Mouse (Mus musculus): ENCODE measurements at regions not wholly inside any gene's neighbourhood (a gene's known extent, or its start where the extent isn't known, plus 50 kb on each side); places are given as distances from the start of the nearest gene placed in this dataset.

DNA sequence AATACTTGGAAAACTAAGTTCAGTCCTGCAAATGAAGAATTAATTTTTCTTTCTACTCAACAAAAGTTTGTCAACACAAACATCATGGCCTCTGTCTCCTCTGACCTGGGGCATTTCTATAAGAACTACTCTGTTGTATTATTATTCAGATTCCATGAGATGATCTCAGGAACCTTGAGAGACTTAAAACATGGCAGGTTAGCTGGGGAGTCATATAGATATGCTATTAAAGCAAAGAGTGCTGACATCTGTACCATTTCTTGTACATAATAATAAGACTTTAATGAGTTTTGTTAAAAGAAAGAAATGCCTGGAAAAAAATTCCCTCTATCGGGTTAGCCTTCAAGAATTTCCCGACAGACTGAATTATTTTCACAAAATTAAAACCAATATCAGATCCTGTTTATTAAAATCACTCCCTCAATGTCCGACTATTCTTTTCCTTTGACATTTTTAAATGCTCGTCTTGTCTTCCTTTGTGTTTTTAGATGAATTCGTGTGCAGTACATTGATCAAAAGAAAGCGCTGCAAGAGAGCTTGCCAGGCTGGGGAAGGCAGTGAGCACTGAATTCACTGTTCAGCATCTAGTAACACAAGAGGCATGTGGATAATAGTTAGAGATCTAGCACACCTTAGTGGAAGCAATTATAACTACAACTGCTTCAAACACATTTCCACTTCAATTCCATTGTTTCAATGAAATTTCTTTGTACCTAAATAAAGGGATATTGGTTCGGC lies 145.0 kb upstream of the Cxadr start:
- Histone ChIP-seq H3K4me1 (ENCODE audit: control insufficient read depth, insufficient read depth, low read length) (no peaks in the 10 kb centered on the region), H3K27ac (ENCODE audit: control insufficient read depth, insufficient read depth, low read depth, low read length) (no peak overlapping the region), H3K4me3 (ENCODE audit: control insufficient read depth, low read depth, low read length) (no peak overlapping the region), H3K36me3 (ENCODE audit: control insufficient read depth, insufficient read depth, low read length) (no peaks in the 10 kb centered on the region), H3K27me3 (ENCODE audit: control insufficient read depth, insufficient read depth, low read length) (no peaks in the 10 kb centered on the region)
- no peak for TF ChIP-seq CTCF (IDR thresholded peaks at IDR 0.05; ENCODE audit: control insufficient read depth, insufficient read depth, insufficient replicate concordance, low read depth, low read length)
- no peak for TF ChIP-seq POLR2A (IDR thresholded peaks at IDR 0.05; ENCODE audit: control insufficient read depth, low read depth, low read length)

DNA sequence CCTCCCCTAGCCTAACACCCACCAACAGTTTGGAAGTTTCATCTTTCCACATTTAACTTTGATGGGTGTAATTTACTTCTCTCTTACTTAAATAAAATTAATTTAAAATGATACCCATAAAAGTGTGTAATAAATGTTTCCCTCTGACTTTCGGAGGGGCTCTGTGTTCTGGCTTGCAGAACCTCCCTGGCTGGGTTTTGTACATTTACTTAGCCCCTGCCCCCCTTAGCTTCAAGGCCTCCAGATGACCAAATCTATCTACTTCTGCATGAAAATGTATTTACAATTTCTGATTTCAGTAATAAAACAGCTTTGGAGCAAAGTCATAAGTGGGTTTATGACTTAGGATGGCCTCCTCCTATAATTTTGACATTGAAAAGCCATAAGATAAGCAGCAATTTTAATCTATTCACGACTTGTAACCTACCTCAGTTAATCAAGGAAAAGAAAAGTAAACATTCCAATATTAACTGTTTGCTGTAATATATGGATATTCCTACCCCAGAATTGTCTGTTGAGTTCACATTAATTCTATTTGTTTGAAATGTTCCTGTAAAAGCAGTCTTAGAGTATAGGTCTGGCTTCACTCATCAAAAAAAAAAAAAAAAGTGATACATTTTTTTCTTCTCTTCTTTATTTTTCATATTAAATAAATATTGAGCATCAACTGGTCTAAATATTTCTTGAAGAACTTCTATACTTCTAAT lies 147.2 kb upstream of the Cxadr start:
- no peaks in the 10 kb centered on the region for H3K27me3 ChIP-seq (ENCODE audit: control insufficient read depth, insufficient read depth, low read length)
- H3K4me1 ChIP-seq (ENCODE audit: control insufficient read depth, insufficient read depth, low read length) = no peaks in the 10 kb centered on the region
- TF ChIP-seq POLR2A (IDR thresholded peaks at IDR 0.05; ENCODE audit: control insufficient read depth, low read depth, low read length) (no peak), CTCF (IDR thresholded peaks at IDR 0.05; ENCODE audit: control insufficient read depth, insufficient read depth, insufficient replicate concordance, low read depth, low read length) (no peak)
- no peak overlapping the region; the same call in 1 of the 2 replicates for H3K27ac ChIP-seq (ENCODE audit: control insufficient read depth, insufficient read depth, low read depth, low read length)
- H3K4me3 ChIP-seq (ENCODE audit: control insufficient read depth, low read depth, low read length) = no peak overlapping the region
- H3K36me3 ChIP-seq (ENCODE audit: control insufficient read depth, insufficient read depth, low read length) = no peaks in the 10 kb centered on the region

DNA sequence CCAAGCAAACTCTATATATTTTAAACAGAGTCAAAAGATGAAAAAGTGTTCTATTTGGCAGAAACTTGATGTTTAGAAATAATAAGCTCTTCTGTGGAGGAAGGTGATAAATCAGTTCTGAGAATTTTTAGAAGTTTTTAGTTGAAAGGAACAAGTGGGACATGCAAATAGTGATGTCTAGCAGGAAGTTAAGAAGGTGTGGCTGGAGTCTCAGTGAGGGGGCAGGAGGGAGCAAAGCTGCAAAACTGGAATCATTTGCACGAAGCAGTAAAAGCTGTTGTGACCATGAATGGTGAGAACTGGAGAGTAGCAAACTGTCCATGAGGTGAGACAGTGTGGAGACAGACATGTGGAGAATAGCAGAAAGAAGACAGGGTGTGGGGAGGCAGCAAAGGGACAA lies 157.1 kb upstream of the Cxadr start:
- TF ChIP-seq POLR2A (IDR thresholded peaks at IDR 0.05; ENCODE audit: control insufficient read depth, low read depth, low read length) (no peak), CTCF (IDR thresholded peaks at IDR 0.05; ENCODE audit: control insufficient read depth, insufficient read depth, insufficient replicate concordance, low read depth, low read length) (no peak)
- no peaks in the 10 kb centered on the region for H3K27me3 ChIP-seq (ENCODE audit: control insufficient read depth, insufficient read depth, low read length)

DNA sequence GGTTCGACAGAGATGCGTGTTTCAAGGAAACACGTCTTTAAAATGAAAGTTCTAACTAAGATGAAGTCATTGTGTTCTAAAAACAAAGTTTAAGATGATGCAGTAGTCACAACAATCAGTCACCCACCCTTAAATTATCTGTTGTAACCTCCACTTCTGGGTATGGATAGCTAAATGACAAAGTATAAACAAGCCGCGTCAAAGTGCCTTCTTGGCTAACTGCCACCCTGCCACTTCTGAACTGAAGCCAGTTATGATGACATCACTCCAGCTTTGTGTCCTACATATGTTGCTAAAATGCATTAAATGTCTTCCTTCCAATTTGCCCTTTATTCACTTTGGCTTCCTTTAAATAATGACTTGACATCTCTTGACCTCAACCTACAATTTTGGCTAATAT lies 165.8 kb upstream of the Cxadr start:
- H3K27me3 ChIP-seq (ENCODE audit: control insufficient read depth, insufficient read depth, low read length) = no peaks in the 10 kb centered on the region
- no peak overlapping the region for H3K4me3 ChIP-seq (ENCODE audit: control insufficient read depth, low read depth, low read length)
- TF ChIP-seq POLR2A (IDR thresholded peaks at IDR 0.05; ENCODE audit: control insufficient read depth, low read depth, low read length) = no peak
- TF ChIP-seq CTCF (IDR thresholded peaks at IDR 0.05; ENCODE audit: control insufficient read depth, insufficient read depth, insufficient replicate concordance, low read depth, low read length) = no peak
- no peaks in the 10 kb centered on the region for H3K36me3 ChIP-seq (ENCODE audit: control insufficient read depth, insufficient read depth, low read length)
- no peaks in the 10 kb centered on the region for H3K4me1 ChIP-seq (ENCODE audit: control insufficient read depth, insufficient read depth, low read length)
- no peak overlapping the region for H3K27ac ChIP-seq (ENCODE audit: control insufficient read depth, insufficient read depth, low read depth, low read length)

More for the DNA sequence above, 157.1 kb upstream of the Cxadr start:
- Histone ChIP-seq H3K27ac (ENCODE audit: control insufficient read depth, insufficient read depth, low read depth, low read length) (no peak overlapping the region), H3K36me3 (ENCODE audit: control insufficient read depth, insufficient read depth, low read length) (no peaks in the 10 kb centered on the region), H3K4me1 (ENCODE audit: control insufficient read depth, insufficient read depth, low read length) (no peaks in the 10 kb centered on the region), H3K4me3 (ENCODE audit: control insufficient read depth, low read depth, low read length) (no peak overlapping the region)

DNA sequence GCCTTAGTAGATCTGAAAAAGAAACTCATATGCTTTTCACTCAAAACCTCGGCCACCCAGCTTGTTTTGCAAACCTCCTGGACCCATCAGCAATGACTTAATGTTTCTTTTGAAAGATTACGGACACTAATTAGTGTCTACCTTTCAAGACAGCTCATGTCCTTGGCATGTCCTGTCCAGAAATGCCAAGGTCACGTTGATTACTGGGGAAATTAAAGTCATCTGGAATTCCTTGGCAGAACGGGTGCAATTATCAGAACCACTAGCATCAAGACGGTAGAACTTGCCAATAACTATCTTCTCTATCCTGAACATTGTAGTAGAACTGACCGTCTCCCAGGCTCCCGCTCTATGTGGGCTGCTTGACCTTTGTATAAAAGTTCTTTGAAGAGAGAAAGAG lies 166.8 kb upstream of the Cxadr start:
- no peak for TF ChIP-seq CTCF (IDR thresholded peaks at IDR 0.05; ENCODE audit: control insufficient read depth, insufficient read depth, insufficient replicate concordance, low read depth, low read length)
- no peak for TF ChIP-seq POLR2A (IDR thresholded peaks at IDR 0.05; ENCODE audit: control insufficient read depth, low read depth, low read length)
- Histone ChIP-seq H3K27ac (ENCODE audit: control insufficient read depth, insufficient read depth, low read depth, low read length) (no peak overlapping the region), H3K27me3 (ENCODE audit: control insufficient read depth, insufficient read depth, low read length) (no peaks in the 10 kb centered on the region), H3K4me3 (ENCODE audit: control insufficient read depth, low read depth, low read length) (no peak overlapping the region), H3K36me3 (ENCODE audit: control insufficient read depth, insufficient read depth, low read length) (no peaks in the 10 kb centered on the region), H3K4me1 (ENCODE audit: control insufficient read depth, insufficient read depth, low read length) (no peaks in the 10 kb centered on the region)

DNA sequence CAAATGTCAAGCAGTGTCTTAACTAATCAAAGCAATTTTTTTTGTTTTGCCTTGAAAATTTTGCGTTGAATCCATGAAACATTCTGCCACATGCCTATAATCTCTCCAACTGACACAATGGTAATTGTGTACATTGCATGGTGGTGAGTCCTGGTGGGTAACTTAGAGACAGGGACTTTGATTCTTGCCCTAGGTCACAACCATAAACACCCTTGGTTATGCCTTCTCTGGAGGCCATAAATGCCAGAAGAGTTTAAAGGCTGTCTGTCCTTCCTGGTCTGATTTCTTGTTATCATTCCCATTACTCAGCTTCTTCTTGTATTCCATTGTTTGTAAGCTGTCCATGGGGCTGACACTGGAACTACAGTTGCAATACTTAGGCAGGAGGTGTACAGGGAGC lies 179.6 kb upstream of the Cxadr start:
- Histone ChIP-seq H3K36me3 (ENCODE audit: control insufficient read depth, insufficient read depth, low read length) (no peaks in the 10 kb centered on the region), H3K27ac (ENCODE audit: control insufficient read depth, insufficient read depth, low read depth, low read length) (no peak overlapping the region), H3K27me3 (ENCODE audit: control insufficient read depth, insufficient read depth, low read length) (no peaks in the 10 kb centered on the region), H3K4me3 (ENCODE audit: control insufficient read depth, low read depth, low read length) (no peak overlapping the region), H3K4me1 (ENCODE audit: control insufficient read depth, insufficient read depth, low read length) (peaks cover 7% of the 10 kb centered on the region)
- TF ChIP-seq CTCF (IDR thresholded peaks at IDR 0.05; ENCODE audit: control insufficient read depth, insufficient read depth, insufficient replicate concordance, low read depth, low read length) = no peak
- no peak for TF ChIP-seq POLR2A (IDR thresholded peaks at IDR 0.05; ENCODE audit: control insufficient read depth, low read depth, low read length)

GRCm38 (mm10) chr16:78120346-78120899 lies 180.9 kb upstream of the Cxadr start:
- Histone ChIP-seq H3K4me1 (ENCODE audit: control insufficient read depth, insufficient read depth, low read length) (peaks cover 7% of the 10 kb centered on the region), H3K27ac (ENCODE audit: control insufficient read depth, insufficient read depth, low read depth, low read length) (no peak overlapping the region)
- TF ChIP-seq CTCF (IDR thresholded peaks at IDR 0.05; ENCODE audit: control insufficient read depth, insufficient read depth, insufficient replicate concordance, low read depth, low read length) (no peak), POLR2A (IDR thresholded peaks at IDR 0.05; ENCODE audit: control insufficient read depth, low read depth, low read length) (no peak)

More at GRCm38 (mm10) chr16:78120346-78120899, 180.9 kb upstream of the Cxadr start:
- Histone ChIP-seq H3K27me3 (ENCODE audit: control insufficient read depth, insufficient read depth, low read length) (no peaks in the 10 kb centered on the region), H3K4me3 (ENCODE audit: control insufficient read depth, low read depth, low read length) (no peak overlapping the region), H3K36me3 (ENCODE audit: control insufficient read depth, insufficient read depth, low read length) (no peaks in the 10 kb centered on the region)
